Mouse (Mus musculus): Measurements from ENCODE around the gene Spx. TPM values are rescaled to one million over a fixed set of nuclear protein-coding genes. Genes with fewer than 3 reads are reported as not detected.

The Spx gene
- 0.67 and 0.87 TPM in 2 replicates for polyA plus RNA-seq (2012; ENCODE audit: low replicate concordance)

GRCm38 (mm10) chr6:142412906-142413491, at the start of gene Spx:
Spx (plus strand) TSS chr6:142413441.

DNA sequence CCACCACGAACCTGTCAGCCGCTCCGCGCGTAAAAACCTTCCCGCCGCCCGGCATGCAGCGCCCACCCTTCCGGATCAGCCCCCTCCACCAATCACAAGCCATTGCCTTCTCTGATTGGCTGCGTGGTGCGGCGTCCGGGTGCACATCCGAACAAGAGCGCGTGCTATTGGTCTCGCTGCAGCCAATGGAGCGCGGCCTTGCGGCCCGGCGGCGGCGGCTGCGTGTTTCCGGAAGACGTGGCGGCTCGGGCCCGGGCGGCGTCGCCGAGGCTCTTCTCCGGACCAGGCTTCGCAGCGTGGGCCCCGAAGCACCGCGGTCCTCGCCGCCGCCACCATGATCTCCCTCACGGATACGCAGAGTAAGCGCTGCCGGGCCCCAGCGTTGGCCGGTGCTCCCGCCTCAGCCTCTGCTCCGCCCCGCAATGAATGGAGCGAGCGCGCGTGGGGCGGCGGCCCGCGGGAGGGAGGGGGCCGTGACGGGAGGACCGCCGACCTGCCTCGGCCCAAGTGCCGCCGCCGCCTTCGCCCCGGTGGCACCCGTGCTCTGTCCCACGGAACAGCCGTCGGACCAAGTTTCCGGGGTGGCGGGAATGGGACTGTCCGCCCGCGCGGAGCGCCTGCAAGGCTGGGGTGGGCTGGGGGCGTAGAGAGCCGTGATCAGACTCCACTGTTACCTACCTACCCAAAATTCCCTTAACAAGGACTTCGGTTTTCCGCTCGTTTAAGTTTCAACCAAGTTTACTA, 26.1 kb upstream of the Spx start, which contains the start of the genes Recql and Golt1b:
Gene Recql, minus strand, starts transcription at position 77 of the 744 bp plus-strand sequence.
Gene Golt1b, plus strand, starts transcription at position 211 of the 744 bp plus-strand sequence.

Other genes starting within 250 kb of the Spx start
- not detected in 2 replicates for gene Slco1a6, start 204.9 kb upstream of the Spx start, polyA plus RNA-seq (2012; ENCODE audit: low replicate concordance)
- not detected in 2 replicates for gene Iapp, start 115.0 kb upstream of the Spx start, polyA plus RNA-seq (2012; ENCODE audit: low replicate concordance)
- 0.05 TPM in 1 of 2 replicates, not detected in the other for gene Slco1a5, start 90.5 kb upstream of the Spx start, polyA plus RNA-seq (2012; ENCODE audit: low replicate concordance)
- 1.7 and 2.4 TPM in 2 replicates for gene Pyroxd1, start 67.8 kb upstream of the Spx start, polyA plus RNA-seq (2012; ENCODE audit: low replicate concordance)
- gene Recql, start 26.4 kb upstream of the Spx start, polyA plus RNA-seq (2012; ENCODE audit: low replicate concordance) = 1.7 and 5.2 TPM in 2 replicates
- 15.3 and 15.6 TPM in 2 replicates for gene Golt1b, start 26.2 kb upstream of the Spx start, polyA plus RNA-seq (2012; ENCODE audit: low replicate concordance)
- not detected in 2 replicates for gene Gys2, start 59.7 kb downstream of the Spx start, polyA plus RNA-seq (2012; ENCODE audit: low replicate concordance)
- 1.4 and 2.4 TPM in 2 replicates for gene Ldhb, start 94.5 kb downstream of the Spx start, polyA plus RNA-seq (2012; ENCODE audit: low replicate concordance)
- gene Kcnj8, start 158.2 kb downstream of the Spx start, polyA plus RNA-seq (2012; ENCODE audit: low replicate concordance) = 2.4 and 4.0 TPM in 2 replicates